Mouse (Mus musculus) adrenal gland, adult 2 months (tissue): ENCODE data around the gene Sf3b1. TPM values are rescaled to one million over a fixed set of nuclear protein-coding genes. Genes with fewer than 3 reads are reported as not detected.
"Not testable (repeated sequence)": the region's sequence is repeated elsewhere in the genome, so short reads cannot be mapped to it uniquely, and the experiment has no call there.

Experiments
- DNase-seq: peaks from one replicate; pipeline ENCODE4 v3.0.0; 2021
- polyA plus RNA-seq: library from polyadenylated mRNA; depleted of rRNA; stranded (reverse); fragments of >200 nt; gene quantifications from 2 replicates; pipeline ENCODE4 v1.2.3, GENCODE M21; 2012
- total RNA-seq, 2 experiments: library from RNA; stranded (reverse); gene quantifications; 2 replicates each; pipeline ENCODE4 v1.2.3; 2021

Gene Sf3b1
- total and polyA plus RNA-seq, 3 experiments = 7.9 to 124 (median 121) TPM

DNA sequence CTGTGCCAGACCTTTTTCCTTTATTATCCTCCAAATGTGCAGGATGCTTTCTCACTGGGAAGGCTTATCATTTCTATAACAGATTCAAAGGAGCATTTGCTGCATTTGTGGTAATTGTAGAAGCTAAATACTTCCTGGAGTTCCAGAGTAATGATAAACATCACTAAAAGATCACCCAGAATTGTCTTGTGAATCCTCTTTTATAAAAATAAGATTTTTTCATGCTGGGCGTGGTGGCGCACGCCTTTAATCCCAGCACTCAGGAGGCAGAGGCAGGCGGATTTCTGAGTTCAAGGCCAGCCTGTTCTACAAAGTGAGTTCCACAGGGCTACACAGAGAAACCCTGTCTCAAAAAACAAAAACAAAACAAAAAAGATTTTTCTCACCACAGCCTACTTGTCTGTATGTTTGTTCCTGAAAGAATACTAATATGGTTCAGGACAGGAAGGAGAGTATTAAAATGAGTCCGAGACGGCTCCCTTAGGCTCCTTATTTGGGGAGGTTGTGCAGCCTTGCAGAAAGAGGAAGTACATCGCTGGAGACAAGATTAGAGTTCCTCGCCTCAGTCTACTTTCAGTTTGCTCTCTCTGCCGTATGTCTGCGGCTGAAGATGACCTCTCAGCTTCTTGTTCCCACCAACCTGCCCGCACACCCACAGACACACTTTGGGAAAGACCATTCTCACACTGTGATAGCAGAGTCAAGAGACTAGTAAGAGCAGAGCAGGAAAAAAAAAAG lies 1.4 kb upstream of the Sf3b1 start:
- no peak for DNase-seq

DNA sequence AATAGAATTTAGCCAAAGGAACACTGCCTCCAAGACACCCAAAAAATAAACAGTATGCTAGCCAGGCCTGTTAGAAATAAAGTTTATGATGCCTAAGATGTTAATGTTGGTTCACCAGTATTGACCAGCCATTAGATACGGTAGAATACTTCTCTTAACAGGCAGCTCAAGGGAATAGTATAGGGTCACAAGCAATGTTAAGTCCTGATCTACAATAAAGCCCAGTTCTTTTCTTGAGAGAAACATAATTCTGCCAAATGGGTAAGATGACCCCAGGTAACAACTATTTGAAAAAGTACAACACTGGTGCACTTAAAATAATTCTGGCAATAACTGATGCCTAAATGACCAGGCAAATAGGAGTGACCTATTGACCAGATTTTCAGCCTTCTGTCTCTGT lies 685 bp upstream of the Sf3b1 start:
- DNase-seq = no peak

DNA sequence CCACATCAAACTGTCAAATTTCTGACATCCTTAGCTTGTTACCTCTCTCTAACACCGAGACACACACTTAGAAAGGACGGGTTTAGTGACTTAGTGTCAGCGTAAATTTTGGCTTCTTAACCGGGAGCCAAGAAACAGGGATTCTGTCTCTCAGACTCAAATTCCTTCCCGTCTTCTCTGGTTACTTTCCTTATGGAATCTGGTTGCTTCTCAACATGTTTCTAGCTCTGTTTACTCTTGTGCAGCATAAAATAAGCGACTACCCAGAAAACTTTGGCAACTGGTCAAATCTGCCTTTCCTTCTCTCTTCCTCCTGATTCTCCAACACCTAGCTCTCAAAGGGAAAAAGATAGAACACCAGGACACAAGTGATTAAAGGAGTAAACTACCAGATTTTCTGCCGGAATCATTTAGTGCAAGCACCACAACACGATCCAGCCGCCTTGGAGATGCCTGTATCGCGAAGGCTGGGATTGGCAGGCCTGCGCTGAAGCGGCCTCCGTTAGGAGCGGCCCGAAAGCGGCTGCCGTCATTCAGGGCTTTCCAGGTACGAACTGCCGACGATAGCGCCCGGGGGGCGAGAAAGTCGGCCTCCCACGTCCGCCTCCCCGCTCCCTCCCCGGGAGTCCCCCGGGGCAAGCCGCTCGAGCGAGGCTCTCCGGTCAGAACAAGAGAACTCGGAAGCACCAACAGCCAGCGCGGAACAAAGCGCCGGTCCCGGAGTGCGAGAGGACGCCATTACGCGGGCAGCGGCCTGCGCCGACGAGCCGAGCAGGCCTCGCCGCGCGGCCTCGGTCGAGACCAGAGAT lies 633 bp downstream of the Sf3b1 start:
- no peak for DNase-seq

DNA sequence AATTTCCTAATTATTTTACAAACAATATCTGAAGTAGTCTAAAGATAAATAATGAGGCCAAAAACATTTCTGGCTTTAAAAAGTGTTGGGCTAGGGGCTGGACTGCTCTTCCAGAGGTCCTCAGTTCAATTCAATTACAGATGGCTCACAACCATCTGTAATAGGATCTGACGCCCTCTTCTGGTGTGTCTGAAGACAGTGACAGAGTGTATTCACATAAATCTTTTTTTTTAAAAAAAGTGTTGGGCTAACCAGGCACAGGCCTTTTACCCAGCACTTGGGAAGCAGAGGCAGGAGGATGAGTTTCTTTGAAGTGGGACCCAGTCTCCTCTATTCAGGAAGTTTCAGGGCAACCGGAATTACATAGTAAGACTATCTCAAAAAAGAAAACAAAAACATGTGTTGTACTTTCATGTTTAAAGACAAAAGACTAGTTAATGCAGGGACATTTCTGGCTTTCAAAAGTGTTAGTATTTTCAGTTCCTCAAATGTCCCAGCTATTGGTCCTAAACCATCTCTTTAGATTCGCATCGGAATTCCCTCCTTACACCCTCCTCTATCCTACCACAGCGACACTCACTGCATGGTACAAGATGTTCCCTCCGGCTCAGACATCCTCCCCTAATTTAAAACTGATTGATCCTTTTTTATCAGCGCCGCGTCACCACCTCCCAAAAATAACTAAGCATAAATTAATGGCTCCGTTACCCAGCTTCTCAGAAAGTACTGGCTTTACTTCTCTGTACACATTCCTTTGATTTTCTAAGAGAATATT lies 1.4 kb downstream of the Sf3b1 start:
- peak; percentile 23 for DNase-seq

DNA sequence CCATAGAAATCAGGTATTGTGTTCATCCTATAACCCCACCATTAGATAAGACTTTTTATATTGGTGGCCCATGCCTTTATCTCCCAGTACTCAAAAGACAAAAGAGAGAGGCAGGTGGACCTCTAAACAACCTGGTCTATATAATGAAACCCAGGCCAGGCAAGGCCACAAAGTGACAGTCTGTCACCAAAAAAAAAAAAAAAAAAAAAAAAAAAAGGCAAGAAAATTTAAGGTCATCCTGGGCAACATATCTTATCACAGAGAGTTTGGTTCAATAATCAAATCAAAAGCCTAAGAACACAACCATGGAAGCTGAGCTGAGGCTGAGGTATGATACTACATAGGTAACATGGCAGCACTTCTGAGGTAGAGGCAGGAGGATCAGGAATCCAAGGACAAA lies 5.4 kb downstream of the Sf3b1 start:
- no peak for DNase-seq

DNA sequence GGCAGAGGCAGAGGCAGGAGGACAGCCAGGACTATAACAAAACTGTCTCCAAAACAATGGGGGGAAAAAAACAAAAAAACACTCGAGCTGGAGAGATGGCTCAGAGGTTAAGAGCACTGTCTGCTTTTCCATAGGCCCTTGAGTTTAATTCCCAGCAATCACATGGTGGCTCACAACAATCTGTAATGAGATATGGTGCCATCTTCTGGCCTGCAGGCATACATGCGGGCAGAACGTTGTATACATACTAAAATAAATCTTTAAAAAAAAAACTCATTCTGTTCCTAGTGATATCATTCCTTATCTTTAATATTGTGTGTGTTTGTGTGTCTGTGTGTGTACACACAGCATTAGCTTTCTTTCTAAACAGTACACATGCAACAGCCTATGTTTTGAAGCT lies 14.8 kb downstream of the Sf3b1 start:
- DNase-seq = no peak

DNA sequence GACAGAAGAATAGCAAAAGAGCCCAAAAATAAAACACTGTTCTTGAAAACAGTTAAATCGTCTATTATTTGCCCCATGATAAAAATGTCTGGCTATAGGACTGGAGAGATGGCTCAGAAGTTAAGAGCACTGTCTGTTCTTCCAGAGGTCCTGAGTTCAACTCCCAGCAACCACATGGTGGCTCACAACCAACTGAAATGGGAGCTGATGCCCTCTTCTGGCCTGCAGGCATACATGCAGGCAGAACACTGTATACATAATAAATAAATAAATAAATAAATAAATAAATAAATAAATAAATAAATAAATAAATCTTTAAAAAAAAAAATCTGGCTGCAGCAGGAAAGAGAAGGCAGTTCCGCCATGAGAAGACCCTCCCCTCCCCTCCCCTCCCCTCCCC lies 19.0 kb downstream of the Sf3b1 start:
- DNase-seq = not testable (repeated sequence)

DNA sequence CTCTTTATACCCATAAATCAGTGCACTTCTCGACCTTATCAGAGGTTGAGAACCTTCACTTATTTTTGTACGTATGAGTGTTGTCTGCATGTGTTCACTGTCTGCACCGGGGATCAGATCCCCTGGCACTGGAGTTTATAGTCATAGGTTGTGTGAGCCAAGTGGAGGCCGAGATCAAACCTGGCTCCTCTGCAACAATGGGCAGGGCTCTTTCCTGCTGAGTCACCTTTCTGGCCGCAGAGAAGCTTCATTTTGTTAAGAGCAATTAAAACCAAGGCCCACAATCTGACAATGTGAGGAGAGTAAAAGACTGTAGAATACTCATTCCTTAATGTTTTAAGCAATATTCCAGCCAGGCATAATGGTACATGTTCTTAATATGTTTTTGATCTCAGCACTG lies 33.7 kb downstream of the Sf3b1 start:
- DNase-seq = peak; percentile 54

DNA sequence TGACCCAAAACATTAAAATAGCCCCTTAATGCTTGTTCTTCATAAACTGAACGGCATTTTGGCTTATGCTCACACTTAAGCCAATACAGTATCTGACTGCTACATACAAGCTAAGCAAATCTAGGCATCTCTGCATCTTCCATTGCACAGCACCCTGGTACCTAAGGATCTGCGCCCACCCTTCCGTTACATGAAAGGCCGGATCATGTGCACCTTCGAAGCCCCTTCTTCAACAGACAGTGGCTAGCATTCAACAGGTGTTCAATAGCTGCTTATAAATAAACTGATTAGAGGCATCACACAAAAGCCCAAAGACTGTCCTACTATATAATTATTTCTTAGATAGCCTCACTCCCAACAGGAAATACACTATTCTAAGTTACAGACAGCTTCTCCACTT lies 41.0 kb downstream of the Sf3b1 start:
- DNase-seq = no peak

DNA sequence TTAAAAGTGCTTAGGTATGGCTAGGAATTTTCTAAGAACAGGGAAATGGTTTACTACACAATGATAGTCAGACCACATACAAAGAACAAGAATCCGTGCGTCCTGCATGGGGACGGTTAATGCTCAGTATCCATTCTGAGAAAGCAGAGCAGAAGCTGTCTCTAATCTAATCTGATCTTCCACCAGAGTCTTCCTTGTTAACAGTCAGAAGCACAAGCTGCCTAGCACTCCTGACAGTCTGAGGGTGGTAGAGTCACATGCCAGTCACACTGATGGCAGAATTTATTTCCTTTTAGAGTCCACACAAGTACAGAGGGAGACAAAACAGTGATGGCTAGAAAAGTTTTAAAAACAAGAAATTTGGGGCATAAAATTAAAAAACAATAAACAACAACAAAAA lies 41.5 kb downstream of the Sf3b1 start:
- DNase-seq = no peak

DNA sequence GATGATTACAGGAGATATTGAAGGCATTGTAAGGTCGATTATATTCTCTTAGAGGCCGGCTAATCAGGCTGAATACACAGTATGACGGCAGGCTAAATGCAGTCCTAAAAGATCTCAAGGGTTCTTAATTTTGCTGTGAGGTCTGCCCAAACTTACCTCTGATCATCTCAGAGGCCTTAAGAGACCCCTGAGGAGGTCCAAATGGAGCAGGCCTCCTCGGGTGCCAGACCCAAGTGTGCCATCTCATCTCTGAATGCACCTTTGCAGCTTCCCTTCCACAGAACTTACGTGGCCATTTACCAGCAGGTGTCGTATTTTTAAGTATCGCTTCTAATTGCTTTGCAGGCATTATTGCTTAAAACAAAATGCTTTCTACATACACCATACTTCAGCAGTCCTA lies 43.1 kb downstream of the Sf3b1 start:
- DNase-seq = no peak

DNA sequence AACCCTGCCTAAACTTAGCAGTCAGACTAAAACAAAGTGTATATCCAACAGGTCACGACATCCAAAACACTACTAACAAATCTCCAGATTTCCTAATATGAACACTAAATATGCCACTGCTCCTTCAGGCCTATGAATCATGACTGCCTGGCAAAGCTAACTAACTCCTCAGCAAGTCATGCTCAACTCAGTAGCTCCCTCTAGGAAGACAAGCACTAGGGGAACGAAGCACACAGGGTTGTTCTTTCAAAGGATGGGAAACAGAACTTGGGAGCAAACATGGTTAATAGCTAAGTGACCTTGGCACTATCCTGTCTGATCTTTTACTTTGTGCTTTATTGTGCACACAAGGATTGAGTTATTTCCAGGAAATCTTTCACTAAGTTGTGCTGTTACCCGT lies 43.9 kb downstream of the Sf3b1 start:
- DNase-seq = peak; percentile 65

DNA sequence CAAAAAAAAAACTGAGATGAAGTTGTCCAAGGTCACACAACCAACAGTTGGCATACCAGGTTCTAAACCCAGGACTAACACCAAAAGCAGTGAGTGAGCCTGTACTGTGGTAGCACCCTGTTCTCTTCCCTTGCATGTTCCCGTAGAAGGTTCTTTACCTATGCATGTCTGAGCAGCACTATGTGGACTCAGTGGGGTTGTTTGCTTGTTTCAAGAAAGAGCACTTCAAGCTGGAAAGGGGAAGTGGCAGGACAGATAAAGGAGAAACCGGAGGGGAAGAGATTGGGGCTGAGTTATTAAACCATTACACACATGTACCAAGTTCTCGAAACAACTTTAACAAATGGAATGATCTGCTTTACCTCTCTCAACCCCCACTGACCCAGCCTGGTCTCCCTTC lies 44.6 kb downstream of the Sf3b1 start:
- DNase-seq = no peak

DNA sequence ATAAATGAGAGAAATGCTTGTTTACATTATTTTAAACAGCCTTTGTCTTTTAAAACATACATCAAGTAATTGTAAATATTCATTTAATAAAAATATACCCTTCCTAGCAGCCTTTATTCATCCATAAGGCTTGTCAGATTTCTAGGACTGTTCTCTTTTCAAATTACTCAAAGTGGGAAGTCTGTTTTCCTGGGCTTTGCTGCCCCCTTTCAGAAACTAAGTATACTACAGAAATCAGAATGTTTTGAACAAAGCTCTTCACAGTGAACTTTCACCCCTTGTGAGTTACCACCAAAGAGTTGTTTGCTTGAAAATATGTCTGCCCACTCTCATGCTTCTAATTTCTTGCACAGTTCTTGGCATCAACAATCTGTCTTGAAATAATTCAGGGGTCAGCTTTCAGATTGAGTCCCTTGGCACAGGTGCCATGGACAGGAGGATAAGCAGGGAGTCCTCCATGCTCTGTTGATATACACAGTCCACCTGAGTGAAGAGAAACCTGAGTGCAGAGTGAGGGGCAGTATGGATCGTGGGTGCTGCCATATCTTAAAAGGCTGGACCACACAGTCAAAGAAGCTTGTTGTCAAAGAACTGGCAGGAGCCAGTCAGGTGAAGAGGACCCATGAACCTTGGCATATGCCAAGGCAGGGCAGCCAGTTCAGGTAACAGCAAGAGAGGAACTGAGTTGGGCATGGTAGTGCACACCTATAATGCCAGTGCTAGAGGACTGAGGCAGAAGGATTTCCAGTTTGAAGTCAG lies 47.9 kb downstream of the Sf3b1 start:
- no peak for DNase-seq

DNA sequence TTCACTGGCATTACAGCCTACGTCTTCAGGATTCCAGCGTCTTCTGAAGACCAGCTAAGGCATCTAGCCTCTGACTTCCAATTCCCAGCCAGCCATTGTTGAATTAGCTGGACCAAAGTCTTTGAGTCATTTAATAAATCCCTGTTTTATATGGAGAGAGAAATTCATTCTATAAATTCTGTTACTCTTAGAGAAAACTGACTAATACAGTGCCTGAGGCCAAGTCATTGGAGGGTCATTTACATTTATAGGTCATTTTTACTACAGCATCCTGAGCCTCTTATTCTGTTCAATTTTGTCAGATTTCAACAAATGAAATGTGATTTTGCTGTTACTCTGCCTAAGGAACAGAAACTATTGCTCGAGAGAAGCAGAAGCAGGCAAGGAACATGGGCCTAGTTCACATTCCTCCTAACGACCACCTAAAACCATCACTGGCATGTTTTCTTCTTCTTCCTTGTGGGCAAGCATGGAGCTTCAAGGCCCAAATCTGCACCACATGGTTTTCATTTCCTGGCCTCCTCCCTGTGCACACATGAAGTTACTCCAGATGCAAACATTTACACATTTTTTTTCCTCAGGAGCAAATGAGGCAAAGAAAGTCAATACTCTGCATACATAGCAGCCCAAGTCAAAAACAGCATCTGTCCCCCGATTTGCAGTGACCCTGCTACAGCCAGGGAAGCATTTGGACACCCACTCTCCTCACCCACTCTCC lies 55.4 kb downstream of the Sf3b1 start:
- no peak for DNase-seq

DNA sequence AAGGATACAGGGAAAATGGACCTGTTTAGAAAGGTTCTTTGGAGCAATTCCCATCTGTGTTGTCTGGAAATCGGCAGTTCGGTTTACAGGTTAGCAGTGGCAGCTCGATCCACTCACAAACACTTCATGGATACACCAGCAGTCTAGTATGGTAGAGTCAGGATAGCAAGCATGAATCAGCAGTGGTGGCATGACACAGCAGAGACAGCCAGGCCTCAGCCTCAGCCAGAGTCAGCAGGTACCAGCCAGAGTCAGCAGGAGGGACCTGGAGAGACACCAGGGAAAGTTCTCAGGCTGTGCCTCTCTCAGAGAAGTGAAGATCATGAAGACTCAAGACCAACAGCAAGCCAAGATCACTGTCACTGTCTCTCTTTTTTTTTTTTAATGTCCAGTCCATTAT lies 60.4 kb downstream of the Sf3b1 start:
- no peak for DNase-seq

DNA sequence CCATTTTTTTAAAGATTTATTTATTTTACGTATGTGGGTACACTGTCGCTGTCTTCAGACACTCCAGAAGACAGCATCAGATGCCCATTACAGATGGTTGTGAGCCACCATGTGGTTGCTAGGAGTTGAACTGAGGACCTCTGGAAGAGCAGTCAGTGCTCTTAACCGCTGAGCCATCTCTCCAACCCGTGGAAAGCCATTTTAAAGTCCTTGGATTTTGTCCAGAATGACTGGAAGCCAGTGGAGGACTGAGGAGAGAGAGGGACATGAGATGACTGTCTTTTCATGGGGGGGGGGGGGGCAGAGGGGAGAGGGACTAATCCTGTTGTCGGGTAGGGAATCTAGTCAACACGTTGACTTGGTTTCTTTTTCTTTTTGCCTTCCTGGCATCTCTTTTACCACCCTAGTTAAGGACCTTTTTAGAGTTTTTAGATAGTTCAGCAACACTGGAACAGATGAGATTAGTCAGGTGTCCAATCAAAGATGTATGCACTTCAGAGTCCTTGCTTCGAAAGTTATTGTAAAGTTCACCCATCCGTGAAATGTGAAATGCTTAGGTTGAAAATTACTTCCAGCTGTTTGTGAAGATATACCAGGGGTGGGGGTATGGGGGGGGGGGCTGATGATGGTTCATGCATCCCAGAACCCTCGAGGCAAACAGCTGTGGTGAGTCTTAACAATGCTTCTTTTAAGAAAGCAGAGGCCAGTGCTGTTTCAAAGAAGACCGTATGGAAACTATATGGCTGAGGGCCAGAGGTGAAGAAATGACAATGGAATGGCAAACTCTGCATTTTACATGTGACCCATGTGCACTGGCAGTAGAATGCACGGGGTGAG lies 61.9 kb downstream of the Sf3b1 start:
- DNase-seq = no peak

DNA sequence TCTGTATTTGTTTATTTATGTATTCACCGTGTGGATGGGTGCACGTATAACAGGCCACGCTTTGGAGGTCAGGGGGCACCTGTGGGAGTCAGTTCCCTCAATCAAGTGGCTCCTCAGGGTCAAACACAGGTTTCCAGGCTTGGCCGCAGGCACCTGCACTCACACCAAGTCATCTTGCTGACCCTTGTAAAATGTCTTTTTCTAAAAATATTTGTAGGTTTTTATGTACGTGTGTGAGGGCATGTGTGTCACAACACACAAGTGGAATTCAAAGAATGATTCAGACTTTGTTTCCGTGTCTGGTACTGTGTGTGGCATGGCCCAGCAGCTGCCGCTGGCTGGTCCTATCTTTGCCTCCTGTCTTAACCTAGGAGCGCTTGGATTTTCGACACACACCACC lies 65.6 kb downstream of the Sf3b1 start:
- no peak for DNase-seq

DNA sequence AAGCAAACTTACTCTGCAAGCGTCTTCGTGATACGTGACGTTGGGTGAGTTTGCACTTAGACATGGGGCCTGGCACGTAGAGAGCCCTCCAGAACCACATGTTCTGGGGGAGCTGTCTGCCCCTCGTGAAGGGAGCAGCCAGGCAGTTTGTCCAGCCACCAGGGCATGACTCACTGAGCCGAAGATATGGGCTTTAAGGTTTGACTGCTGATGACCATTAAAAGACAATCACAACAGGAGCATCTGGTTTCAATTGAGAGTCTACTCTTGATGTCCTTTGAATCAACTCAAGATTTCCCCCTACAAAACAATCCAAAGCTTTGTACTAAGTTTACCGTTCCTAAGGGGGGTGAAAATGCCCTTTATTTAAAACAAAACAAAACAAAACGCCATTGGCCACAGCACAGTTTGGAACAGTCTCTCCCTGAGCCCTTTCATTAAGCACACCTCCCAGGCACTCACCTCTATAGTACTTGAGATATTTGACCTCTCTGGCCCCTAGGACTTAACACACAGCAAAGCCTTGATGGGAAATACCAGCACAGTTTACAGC lies 66.6 kb downstream of the Sf3b1 start:
- DNase-seq = no peak

DNA sequence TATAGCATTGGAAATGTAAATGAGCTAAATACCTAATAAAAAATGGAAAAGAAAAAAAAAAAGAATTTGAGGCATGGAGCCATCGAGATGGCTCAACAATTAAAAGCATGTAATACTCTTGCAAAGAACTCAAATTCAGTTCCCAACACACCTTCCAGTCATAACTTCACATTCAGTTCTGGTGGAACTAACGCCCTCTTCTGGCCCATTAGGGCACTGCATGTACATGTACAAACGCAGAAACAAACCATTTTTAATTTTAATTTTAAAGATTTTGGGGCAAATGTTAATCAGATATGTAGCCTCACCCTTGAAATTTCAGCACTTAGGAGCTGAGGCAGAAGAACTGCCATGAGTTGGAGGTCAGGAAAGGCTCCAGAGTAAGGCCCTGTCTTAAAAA lies 68.8 kb downstream of the Sf3b1 start:
- DNase-seq = no peak
